Mouse (Mus musculus): Measurements from ENCODE around the gene Ccno.
"Not testable (repeated sequence)": the region's sequence is repeated elsewhere in the genome, so short reads cannot be mapped to it uniquely, and the experiment has no call there.

Gene Ccno

GRCm38 (mm10) chr13:113000576-113001318 lies 13.1 kb downstream of the Ccno start:
- DNase-seq (ENCODE audit: low spot score), result no peak

- no peak for DNase-seq (ENCODE audit: low spot score)
Observed at GRCm38 (mm10) chr13:113012683-113013082, 25.1 kb downstream of the Ccno start.

GRCm38 (mm10) chr13:113013174-113013953 lies 25.8 kb downstream of the Ccno start:
- DNase-seq (ENCODE audit: low spot score), result not testable (repeated sequence)

- DNase-seq (ENCODE audit: low spot score), result no peak
Observed at GRCm38 (mm10) chr13:113021521-113021920, 33.9 kb downstream of the Ccno start.

GRCm38 (mm10) chr13:113022467-113022866 lies 34.9 kb downstream of the Ccno start:
- no peak for DNase-seq (ENCODE audit: low spot score)

- DNase-seq (ENCODE audit: low spot score), result no peak
Observed at GRCm38 (mm10) chr13:113023274-113024143, 35.9 kb downstream of the Ccno start.

GRCm38 (mm10) chr13:113031351-113031750 lies 43.7 kb downstream of the Ccno start:
- DNase-seq (ENCODE audit: low spot score), result no peak

GRCm38 (mm10) chr13:113031792-113032571 lies 44.4 kb downstream of the Ccno start:
- no peak for DNase-seq (ENCODE audit: low spot score)

GRCm38 (mm10) chr13:113032831-113033230 lies 45.2 kb downstream of the Ccno start:
- no peak for DNase-seq (ENCODE audit: low spot score)

GRCm38 (mm10) chr13:113034271-113034886 lies 46.8 kb downstream of the Ccno start:
- DNase-seq (ENCODE audit: low spot score), result no peak

- DNase-seq (ENCODE audit: low spot score), result no peak
Observed at GRCm38 (mm10) chr13:113034950-113035421, 47.4 kb downstream of the Ccno start, which contains the start of gene Cdc20b. Cdc20b (plus strand) TSS chr13:113035111.

- DNase-seq (ENCODE audit: low spot score), result peak; percentile 80
Observed at GRCm38 (mm10) chr13:113035852-113036251, 48.2 kb downstream of the Ccno start.
